Mouse (Mus musculus) mammary gland, adult 2 months (tissue): ENCODE measurements around the gene 9630041A04Rik. TPM values are rescaled to one million over a fixed set of nuclear protein-coding genes. Genes with fewer than 3 reads are reported as not detected.

Experiments
- polyA plus RNA-seq: library from polyadenylated mRNA; depleted of rRNA; stranded (reverse); fragments of >200 nt; gene quantifications from 2 replicates; pipeline ENCODE4 v1.2.3, GENCODE M21; 2012; ENCODE audit warnings: low replicate concordance; rRNA removed

The 9630041A04Rik gene
- polyA plus RNA-seq: not detected in 2 replicates

DNA sequence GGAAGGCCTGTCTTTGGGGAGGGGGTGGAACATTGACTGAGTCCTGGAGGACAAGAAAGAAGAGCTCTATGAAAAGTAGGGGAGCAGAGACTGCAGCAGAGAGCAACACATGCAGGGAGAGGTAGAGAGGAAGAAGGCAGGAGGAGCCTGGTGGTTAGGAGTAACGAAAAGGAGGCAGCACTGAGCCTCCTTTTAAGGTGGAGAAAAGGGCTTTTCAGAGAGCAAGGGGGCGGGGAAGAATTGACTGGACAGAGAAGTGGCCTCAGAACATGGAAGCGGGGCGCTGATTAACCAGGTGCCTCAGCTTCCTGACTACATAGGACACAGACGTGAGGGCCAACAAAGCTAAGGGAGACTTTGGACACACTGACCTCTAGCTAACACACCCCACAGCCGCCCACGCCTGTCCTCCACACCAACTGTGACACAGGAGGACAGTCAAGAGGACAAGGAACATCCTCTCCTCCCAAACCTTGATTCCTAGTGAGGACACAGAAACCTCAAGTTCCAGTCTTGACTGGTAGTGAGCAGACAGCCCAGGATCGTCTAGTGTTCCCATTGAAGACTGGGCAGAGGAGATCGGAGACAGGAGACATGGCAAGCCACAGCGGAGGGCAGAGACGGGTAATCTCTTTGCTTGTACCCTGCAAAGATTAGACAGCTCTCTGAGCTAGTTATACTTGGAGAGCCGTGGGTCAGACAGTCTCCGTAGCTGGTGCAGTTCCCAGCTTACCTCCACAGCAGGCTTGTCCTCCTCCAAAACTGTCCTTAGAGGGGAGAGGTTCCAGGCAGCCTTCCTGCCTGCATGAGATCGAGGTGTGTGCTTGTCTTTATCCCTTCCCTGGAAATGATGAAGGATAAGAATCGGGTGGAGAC is at the start of gene 9630041A04Rik:
TSS of gene 9630041A04Rik (plus strand) at position 246 of the 876 bp plus-strand sequence.

